Mouse (Mus musculus): ENCODE results near the gene Myo1a.
A peak's percentile ranks its signal among the peaks of the same experiment; 100 is the strongest.

- TF ChIP-seq CTCF (IDR thresholded peaks at IDR 0.05; ENCODE audit: low read depth) (no peak), EP300 (IDR thresholded peaks at IDR 0.05; ENCODE audit: low read depth) (peak; percentile 29; the same call in 1 of the 2 replicates)
These were observed 46.6 kb downstream of the Myo1a start, which contains the start of gene Gpr182 for GRCm38 (mm10) chr10:127751548-127751947.
